Mouse (Mus musculus): ENCODE data around the gene Fanca.

GRCm38 (mm10) chr8:123318467-123318911 lies at the start of gene Fanca:
- TF ChIP-seq CTCF (IDR thresholded peaks at IDR 0.05; ENCODE audit: low read depth), result no peak
- no peak for TF ChIP-seq EP300 (IDR thresholded peaks at IDR 0.05; ENCODE audit: low read depth)
